Mouse (Mus musculus) ovary, postnatal 36 days (tissue): ENCODE data around the gene Pde4dip.

Experiments
- DNase-seq: peaks from one replicate; pipeline ENCODE4 v3.0.0; 2022; ENCODE audit warnings: low spot score, mixed read lengths

Pde4dip gene

GRCm38 (mm10) chr3:97649022-97649421, 239.5 kb downstream of the Pde4dip start:
- DNase-seq = no peak

- no peak for DNase-seq
Measured at GRCm38 (mm10) chr3:97648518-97648917, 240.0 kb downstream of the Pde4dip start.

GRCm38 (mm10) chr3:97642001-97642400, 246.5 kb downstream of the Pde4dip start:
- no peak for DNase-seq

- no peak for DNase-seq
Measured at GRCm38 (mm10) chr3:97641396-97641795, 247.1 kb downstream of the Pde4dip start.
